Mouse (Mus musculus): ENCODE data around the gene Hoxb5.

Hoxb5 gene

GRCm38 (mm10) chr11:96288455-96289221 lies 14.5 kb upstream of the Hoxb5 start:
- no peak for DNase-seq (ENCODE audit: low spot score)

DNA sequence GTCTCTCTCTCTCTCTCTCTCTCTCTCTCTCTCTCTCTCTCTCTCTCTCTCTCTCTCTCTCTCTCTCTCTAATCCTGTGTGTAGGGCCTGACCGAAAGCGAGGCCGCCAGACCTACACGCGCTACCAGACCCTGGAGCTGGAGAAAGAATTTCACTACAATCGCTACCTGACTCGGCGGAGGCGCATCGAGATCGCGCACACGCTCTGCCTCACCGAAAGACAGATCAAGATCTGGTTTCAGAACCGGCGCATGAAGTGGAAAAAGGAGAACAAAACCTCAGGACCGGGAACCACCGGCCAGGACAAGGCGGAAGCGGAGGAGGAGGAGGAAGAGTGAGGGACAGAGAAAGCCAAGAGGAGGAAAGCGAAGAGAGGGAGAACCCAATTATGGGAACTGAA lies 13.8 kb upstream of the Hoxb5 start:
- DNase-seq (ENCODE audit: low spot score), result no peak

DNA sequence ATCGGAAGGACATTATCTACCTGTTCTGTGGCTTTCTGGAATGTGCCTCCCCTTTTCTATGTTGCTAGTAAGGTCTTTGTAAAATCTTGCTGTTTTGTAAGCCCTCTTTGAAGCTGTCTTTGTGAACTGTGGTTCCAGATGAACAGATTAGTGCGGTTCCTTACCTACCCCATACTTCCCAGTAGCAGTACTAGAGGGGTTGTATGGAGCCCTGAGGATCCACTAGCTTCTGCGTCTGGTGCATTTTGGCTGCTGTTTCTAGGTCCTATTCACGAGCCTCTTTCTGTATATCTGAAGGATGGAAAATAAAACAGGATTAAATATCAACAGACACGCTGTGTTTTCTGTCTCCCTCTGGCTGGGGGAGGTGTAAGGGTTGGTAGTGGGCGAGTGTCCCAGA lies 13.3 kb upstream of the Hoxb5 start:
- DNase-seq (ENCODE audit: low spot score), result no peak

DNA sequence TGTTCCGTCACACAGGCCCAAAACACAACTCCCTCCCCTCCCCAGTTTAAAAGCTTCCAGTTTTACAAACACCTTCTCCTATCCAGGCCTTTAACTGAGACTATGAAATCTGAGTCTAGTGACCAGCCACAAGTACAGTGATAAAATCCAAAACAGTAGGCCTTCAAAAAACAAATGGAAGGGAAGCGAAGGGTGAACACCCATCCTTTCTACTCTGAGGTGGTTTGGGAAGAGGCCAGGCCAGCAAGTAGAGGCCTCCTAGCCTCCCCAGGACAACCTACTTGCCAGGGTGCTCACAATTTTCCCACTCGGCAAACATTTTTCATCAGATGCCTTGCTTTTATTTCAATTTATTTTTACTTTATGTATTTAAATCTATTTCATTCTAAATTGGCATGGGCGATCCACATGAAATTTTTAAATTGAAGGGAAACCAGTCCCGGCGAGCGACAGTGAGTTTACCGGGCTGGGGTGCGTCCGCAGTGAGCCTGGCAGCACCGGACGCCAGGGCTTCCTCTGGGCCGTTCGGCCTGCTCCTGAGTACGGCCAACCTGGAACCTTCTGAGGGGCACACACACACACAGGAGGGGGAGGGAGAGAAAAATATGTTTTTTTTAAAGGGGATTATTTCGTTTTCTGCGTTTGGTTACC lies 12.3 kb upstream of the Hoxb5 start:
- DNase-seq (ENCODE audit: low spot score), result no peak

DNA sequence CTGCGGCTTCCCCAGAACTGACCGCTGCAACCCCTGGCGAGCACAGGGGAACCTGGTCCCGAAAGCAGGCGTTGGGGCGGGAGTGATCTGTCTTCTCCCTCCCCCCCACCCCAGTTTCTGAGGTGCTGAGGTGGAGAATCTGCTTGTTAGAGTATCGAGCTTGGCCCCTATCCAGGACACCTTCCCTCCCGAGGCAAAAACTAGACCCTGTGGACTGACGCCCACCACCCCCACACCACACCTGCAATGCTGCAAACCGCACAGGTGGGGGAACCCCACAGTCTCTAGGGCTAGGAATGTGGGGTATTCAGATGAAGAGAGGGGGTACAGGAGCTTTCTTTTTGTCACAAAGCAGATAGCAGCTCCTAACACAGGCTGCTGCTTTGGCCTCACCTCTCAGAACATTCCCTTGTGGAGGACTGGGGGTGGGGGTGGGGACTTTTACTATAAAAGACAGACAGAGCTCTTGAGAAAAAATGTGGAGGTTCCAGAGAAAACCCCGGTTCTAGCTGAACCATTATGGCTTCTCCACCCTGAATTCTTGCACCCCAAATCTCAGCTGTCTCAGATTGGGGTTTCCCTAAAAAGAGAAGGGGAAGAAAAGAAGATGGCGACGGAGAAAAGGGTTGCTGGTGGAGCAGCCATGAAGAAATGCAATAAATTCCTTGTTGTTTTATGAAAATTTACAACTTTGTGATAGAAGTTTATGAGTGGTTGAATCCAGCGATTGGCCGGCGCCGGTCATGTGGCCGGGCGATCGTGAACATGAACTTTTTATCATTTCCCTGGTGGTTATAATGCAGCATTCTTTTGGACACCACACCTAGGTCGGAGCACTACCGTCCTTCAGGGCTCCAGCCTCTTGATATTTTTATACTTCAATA lies 11.2 kb upstream of the Hoxb5 start, which contains the start of gene Hoxb6:
Gene Hoxb6, plus strand, starts transcription at position 796 of the 884 bp plus-strand sequence.
- no peak for DNase-seq (ENCODE audit: low spot score)

DNA sequence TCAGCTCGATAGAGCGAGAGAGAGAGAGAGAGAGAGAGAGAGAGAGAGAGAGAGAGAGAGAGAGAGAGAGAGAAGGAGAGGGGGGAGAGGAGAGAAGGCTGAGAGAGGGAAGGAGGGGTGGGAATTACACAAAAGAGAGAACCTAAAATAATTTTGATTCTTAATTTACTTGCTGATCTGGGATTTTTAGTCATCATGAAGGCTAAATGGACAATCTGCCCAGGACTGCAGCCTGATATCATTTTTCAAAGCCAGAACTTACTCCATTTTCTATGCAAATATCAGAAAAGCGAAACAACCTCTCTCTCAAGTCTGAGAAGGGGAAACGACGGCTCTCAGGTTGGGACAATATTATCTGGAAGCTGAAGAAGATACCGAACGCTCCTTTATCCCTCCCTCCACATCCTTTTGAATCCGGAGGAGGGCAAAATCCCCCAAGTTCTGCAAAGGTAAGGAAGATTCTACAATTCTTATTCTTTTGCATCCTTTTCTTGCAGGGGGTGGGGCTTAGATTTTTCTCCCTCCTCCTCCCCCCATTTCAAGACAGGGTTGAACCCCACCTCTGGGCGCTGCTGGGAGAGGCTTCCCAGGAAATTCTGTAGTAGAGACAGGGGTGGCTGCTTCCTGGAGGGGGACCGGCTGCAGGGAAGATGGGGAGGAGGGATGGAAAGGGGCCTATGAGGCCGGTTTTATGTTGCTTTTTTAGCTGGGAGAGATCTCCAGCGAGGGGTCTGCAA lies 10.4 kb upstream of the Hoxb5 start:
- no peak for DNase-seq (ENCODE audit: low spot score)

- no peak for DNase-seq (ENCODE audit: low spot score)
These were observed 9.7 kb upstream of the Hoxb5 start for GRCm38 (mm10) chr11:96293302-96293921.

GRCm38 (mm10) chr11:96294245-96295091 lies 8.7 kb upstream of the Hoxb5 start:
- DNase-seq (ENCODE audit: low spot score), result peak; percentile 73

- no peak for DNase-seq (ENCODE audit: low spot score)
These were observed 7.9 kb upstream of the Hoxb5 start for GRCm38 (mm10) chr11:96295092-96295835.

DNA sequence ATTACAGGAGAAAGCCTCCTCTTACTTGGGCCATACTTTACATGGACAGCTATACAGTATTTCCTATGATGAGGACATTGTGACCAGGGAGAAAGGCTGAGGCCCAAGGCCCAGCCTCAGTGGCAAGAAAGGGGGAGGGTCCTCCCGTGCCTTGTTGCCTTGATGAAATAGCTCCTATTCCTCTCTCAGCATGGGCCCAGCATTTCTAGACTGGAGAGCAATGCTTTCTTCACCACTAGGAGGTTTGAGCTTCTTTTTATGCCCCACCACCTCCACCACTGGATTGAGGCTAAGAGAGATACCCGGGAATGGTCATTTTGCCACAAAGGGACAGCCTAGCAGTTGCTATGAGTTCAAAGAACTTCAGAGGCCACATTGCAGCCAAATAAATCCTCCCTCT lies 6.1 kb upstream of the Hoxb5 start:
- no peak for DNase-seq (ENCODE audit: low spot score)

DNA sequence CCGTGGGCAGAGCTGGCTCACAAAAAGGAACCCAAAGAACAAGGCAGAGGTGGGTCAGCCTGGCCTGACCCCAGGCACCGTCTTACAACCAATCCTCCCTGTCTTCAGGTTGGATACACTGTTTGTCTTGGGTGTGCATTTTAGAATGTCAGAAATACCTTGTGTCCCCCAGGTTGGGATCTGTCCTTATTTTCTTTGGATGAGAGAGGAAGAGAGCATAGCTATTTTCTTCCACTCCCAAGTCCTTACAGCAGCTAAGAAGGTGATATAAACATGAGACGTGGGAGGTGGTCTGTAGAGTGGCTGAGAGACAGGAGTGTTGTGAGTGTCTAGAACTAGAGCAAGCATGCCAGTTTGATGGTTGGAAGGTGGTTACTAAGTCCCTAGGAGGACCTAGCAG lies 5.7 kb upstream of the Hoxb5 start:
- DNase-seq (ENCODE audit: low spot score), result no peak

GRCm38 (mm10) chr11:96297968-96298635 lies 5.0 kb upstream of the Hoxb5 start:
- no peak for DNase-seq (ENCODE audit: low spot score)

DNA sequence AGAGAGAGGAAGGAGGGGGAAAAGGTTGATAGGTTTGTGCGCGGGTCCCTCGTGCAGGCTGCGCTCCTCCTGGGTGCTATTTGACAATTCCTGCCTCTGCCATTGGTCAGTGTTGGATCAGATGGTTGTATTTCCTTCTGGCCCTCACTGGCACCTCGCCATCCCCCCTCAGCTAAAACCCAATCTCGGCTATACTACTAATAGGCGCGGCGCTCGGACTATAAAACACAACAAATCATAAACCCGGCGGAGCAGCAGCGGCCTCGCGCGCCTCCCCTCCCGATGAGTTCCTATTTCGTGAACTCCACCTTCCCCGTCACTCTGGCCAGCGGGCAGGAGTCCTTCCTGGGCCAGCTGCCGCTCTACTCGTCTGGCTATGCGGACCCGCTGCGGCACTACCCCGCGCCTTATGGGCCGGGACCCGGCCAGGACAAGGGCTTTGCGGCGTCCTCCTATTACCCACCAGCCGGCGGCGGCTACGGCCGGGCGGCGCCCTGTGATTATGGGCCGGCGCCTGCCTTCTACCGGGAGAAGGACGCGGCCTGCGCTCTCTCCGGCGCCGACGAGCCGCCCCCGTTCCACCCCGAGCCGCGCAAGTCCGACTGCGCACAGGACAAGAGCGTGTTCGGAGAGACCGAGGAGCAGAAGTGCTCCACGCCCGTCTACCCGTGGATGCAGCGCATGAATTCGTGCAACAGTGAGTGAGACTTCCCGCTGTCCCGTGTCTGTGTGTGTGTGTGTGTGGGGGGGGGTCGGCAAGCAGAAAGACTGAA lies 4.1 kb upstream of the Hoxb5 start:
- no peak for DNase-seq (ENCODE audit: low spot score)

DNA sequence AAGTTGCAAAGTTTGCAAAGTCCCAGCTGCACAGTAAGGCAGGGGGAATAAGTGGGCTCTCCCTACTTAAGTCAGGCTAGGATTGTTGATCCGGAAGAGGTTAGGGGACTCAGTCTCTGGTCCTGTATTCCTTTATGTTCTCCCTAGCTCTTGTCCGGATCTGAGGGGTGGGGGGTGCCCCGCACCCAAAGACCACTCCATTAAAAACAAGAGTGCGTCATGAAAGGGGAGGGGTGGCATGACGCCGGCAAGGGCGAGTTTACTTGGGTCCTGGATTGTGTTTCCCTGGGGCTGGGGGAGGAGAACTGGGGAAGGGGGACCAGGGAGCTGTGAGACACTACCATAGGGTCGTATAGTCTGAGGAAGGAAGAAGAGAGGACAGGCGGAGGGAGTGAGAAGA lies 3.4 kb upstream of the Hoxb5 start:
- DNase-seq (ENCODE audit: low spot score), result no peak

DNA sequence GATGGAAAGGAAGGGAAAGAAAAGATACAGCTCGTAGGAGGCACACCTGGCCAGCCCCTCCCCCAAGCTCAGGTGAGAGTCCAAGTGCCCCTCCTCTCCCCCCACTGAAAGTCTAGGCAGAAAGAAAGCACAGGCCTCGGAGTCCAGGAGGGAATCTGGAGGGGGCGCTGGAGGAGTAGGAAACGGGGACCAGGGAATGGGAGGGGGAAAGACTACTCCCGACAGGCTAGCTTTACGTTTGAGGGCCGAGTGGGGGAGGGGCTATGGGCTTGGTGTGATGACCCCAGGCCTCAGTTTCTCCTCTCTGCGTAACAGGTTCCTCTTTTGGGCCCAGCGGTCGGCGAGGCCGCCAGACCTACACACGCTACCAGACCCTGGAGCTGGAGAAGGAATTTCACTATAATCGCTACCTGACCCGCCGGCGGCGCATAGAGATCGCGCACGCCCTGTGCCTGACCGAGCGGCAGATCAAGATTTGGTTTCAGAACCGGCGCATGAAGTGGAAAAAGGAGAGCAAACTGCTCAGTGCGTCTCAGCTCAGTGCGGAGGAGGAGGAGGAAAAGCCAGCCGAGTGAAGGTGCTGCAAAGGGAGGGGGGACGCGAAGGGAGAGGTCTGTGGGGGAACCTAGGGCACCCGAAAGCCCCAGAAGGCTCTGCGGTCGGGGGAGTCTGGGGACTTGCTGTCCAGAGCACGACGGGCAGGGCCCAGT lies 2.6 kb upstream of the Hoxb5 start:
- no peak for DNase-seq (ENCODE audit: low spot score)

DNA sequence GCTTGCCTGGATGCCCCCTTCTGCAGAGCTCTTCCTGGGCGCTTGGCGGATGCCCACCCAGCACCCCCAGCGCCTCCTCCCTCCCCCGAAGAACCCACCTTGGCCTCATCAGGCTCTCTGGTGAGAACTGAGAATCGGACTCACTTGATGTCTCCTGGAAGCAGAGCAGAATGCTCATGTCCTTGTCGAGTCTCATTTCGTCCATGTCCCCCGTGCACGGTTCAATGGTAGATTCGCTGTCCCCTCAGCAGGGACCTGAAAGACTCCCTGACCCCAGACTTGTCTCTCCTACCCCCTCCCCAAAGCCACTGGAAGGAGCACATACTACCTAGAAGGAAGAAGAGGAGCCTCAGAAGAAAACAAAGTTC lies 2.1 kb upstream of the Hoxb5 start:
- DNase-seq (ENCODE audit: low spot score), result no peak

- DNase-seq (ENCODE audit: low spot score), result no peak
These were observed 1.3 kb upstream of the Hoxb5 start for GRCm38 (mm10) chr11:96301837-96302236.

Measured in T-cell, adult 2 months (primary cell).